Mouse (Mus musculus) small intestine, adult 2 months (tissue): ENCODE results near the gene Tox2.

Experiments used
- CTCF ChIP-seq: fragments of 200-500 bp; IDR thresholded peaks from 2 replicates; pipeline ENCODE4 v1.5.1; 2012; ENCODE audit warnings: low read depth, mild to moderate bottlenecking, control low read depth, inconsistent platforms, low read length, moderate library complexity, mixed read lengths; ENCODE audit not compliant: insufficient replicate concordance, insufficient read length; ENCODE audit errors: extremely low read depth
- POLR2A ChIP-seq: fragments of 200-500 bp; IDR thresholded peaks from 2 replicates; pipeline ENCODE4 v1.6.1; 2012; ENCODE audit warnings: low read depth, mild to moderate bottlenecking, control low read depth, inconsistent platforms, low read length, moderate library complexity

DNA sequence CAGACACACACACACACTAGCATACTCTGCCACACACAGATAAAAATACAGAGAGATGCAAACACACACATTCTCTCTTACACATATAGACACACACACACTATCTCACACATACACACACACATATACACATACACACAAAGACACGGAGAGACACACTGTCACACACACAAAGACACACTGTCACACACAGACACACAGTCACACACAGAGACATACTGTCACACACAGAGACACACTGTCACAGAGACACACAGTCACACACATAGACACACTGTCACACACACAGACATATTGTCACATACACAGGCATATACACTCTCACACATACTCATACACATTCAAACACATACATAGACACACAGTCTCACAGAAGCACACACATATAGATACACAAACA is 169.7 kb downstream of the Tox2 start:
- TF ChIP-seq CTCF (no peak), POLR2A (no peak)
